Mouse (Mus musculus) CD8-positive naive resting alpha-beta T cell, adult 2 months (primary cell): Measurements from ENCODE around the gene Gm49373.

Experiments used
- DNase-seq, 2 experiments: peaks; one replicate each; pipeline ENCODE4 v3.0.0; 2022; ENCODE audit warnings: low read depth in 2 of 2, low spot score in 2 of 2

Gm49373 gene

GRCm38 (mm10) chr9:21029291-21030054 lies 43.4 kb downstream of the Gm49373 start, which contains the start of gene Icam4:
Gene Icam4, plus strand, starts transcription at chr9:21029373.
- DNase-seq: peak; percentile 68 to 72

GRCm38 (mm10) chr9:21028560-21029110 lies 44.3 kb downstream of the Gm49373 start:
- DNase-seq: no peak

- DNase-seq: no peak
Measured at GRCm38 (mm10) chr9:21027774-21028290, 45.1 kb downstream of the Gm49373 start.

GRCm38 (mm10) chr9:21026849-21027248 lies 46.0 kb downstream of the Gm49373 start:
- no peak for DNase-seq

- no peak for DNase-seq
Measured at GRCm38 (mm10) chr9:21025258-21025810, 47.6 kb downstream of the Gm49373 start.

- DNase-seq: no peak
Measured at GRCm38 (mm10) chr9:21022726-21023125, 50.2 kb downstream of the Gm49373 start.

GRCm38 (mm10) chr9:21022288-21022687 lies 50.6 kb downstream of the Gm49373 start:
- no peak for DNase-seq

- DNase-seq: no peak
Measured at GRCm38 (mm10) chr9:21021363-21021762, 51.5 kb downstream of the Gm49373 start.

GRCm38 (mm10) chr9:21018600-21018999 lies 54.3 kb downstream of the Gm49373 start:
- no peak for DNase-seq

GRCm38 (mm10) chr9:21017177-21017575 lies 55.7 kb downstream of the Gm49373 start:
- no peak for DNase-seq

GRCm38 (mm10) chr9:21016331-21017176 lies 56.3 kb downstream of the Gm49373 start:
- no peak for DNase-seq

- DNase-seq: peak; percentile 80 to 84
Measured at GRCm38 (mm10) chr9:21015571-21016130, 57.2 kb downstream of the Gm49373 start, which contains the start of gene Icam1. Gene Icam1, plus strand, starts transcription at chr9:21015985.

GRCm38 (mm10) chr9:21014691-21015570 lies 58.0 kb downstream of the Gm49373 start:
- peak in 1 of 2 experiments; percentile 36 for DNase-seq
